Mouse (Mus musculus) midbrain, embryonic 15.5 days (tissue): ENCODE measurements around the gene Aifm3. TPM values are rescaled to one million over a fixed set of nuclear protein-coding genes. Genes with fewer than 3 reads are reported as not detected.
"Not testable (repeated sequence)": the region's sequence is repeated elsewhere in the genome, so short reads cannot be mapped to it uniquely, and the experiment has no call there.

Experiments
- ATAC-seq: fragments of 200-750 bp; cut with Nextera tagmentation; replicated peaks from 2 replicates; pipeline ENCODE4 v1.8.0; 2017; ENCODE audit warnings: moderate TSS enrichment
- H3K27ac ChIP-seq: fragments of 300-500 bp; sonication (generic); 2 replicates; pipeline ENCODE4 v1.5.1; 2015; ENCODE audit warnings: mild to moderate bottlenecking, inconsistent platforms
- H3K27me3 ChIP-seq: fragments of 300-500 bp; sonication (generic); replicated peaks from 2 replicates; pipeline ENCODE4 v1.6.1; 2015; ENCODE audit warnings: inconsistent platforms
- H3K36me3 ChIP-seq: fragments of 300-500 bp; sonication (generic); replicated peaks from 2 replicates; pipeline ENCODE4 v1.6.1; 2015; ENCODE audit warnings: inconsistent platforms
- H3K4me1 ChIP-seq: fragments of 300-500 bp; sonication (generic); 2 replicates; pipeline ENCODE4 v1.6.1; 2015; ENCODE audit warnings: inconsistent platforms
- H3K4me2 ChIP-seq: fragments of 300-500 bp; sonication (generic); 2 replicates; pipeline ENCODE4 v1.6.1; 2015; ENCODE audit warnings: inconsistent platforms, mild to moderate bottlenecking, moderate library complexity
- H3K4me3 ChIP-seq: fragments of 300-500 bp; sonication (generic); 2 replicates; pipeline ENCODE4 v1.5.1; 2015; ENCODE audit warnings: mild to moderate bottlenecking, inconsistent platforms
- H3K9ac ChIP-seq: fragments of 300-500 bp; sonication (generic); 2 replicates; pipeline ENCODE4 v1.6.1; 2015; ENCODE audit warnings: mild to moderate bottlenecking, inconsistent platforms
- H3K9me3 ChIP-seq: fragments of 300-500 bp; sonication (generic); 2 replicates; pipeline ENCODE4 v1.6.1; 2016; ENCODE audit warnings: inconsistent platforms
- WGBS: fragments of 180-500 bp; shearing (Covaris S2); methylation state at CpG from one replicate; pipeline ENCODE4 v1.1.7; 2015; ENCODE audit warnings: mixed read lengths; 5-methylcytosine and 5-hydroxymethylcytosine counted together
- polyA plus RNA-seq: library from polyadenylated mRNA; unstranded; fragments of >200 nt; fragmentation: Nextera tagmentation; extraction: Ambion mirVana; gene quantifications from 2 replicates; pipeline ENCODE4 v1.2.1, GENCODE M21; 2015

Gene Aifm3
- polyA plus RNA-seq, 1 experiment from 2014 or later = 16.8 TPM

DNA sequence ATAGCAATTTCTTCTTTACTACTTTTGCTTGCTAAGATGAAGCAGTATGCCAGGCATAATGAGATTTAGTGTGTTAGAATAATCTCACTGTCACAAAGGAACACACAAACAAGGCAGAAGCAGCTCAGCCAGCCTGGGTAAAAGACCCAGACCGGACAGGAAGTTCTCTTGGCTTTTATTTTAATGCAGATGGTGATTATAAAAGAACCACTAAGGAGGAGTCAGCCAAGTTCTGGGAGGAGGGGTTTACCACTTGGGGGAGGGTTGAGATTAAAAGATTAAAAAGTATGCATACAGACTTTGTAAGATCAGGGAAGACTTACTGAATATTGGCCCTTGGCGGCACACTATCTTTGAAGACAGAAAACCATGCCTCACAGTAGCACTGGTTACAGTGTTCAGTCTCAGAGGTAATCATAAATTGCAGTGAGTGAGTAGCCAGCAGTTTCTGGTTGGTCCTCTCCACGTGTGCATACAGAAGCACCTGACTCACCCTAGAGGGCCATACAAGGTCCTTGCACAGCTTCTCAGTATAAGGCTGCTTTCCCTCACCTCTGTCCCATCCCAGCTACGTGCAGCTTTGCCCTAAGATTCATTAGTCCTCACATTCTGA lies 11.0 kb upstream of the Aifm3 start:
- 73% methylated on average over 4 of the region's 4 CpGs for whole genome bisulfite sequencing
- H3K4me1 ChIP-seq = peaks cover 17% of the 10 kb centered on the region
- 0 out of 2 replicates have a peak overlapping the region, but pooled peaks have one; percentile 14 for H3K27ac ChIP-seq
- H3K36me3 ChIP-seq = no peaks in the 10 kb centered on the region
- no peak overlapping the region for H3K4me3 ChIP-seq
- H3K27me3 ChIP-seq = no peaks in the 10 kb centered on the region
- no peak overlapping the region for H3K9ac ChIP-seq
- no peaks in the 10 kb centered on the region for H3K9me3 ChIP-seq
- H3K4me2 ChIP-seq = no peak overlapping the region
- ATAC-seq = no peak

DNA sequence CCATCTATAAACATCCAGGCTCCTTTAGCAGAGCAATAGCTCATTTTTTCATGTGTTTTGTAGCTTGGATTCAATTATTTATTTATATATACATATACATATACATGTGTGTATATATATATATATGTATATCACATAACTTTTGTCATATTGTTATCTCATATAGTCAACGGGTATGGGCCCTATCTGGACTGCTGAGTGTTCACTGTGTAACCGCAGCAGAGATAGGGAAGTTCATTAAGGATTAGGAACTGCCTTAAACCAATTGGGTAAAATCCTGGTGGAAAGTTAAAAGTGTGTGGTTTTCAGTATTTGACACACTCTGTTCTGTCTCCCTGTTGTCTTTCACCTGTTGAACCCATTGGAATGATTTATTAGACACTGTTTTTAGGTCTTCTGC lies 7.9 kb upstream of the Aifm3 start:
- Histone ChIP-seq H3K4me1 (peaks cover 18% of the 10 kb centered on the region), H3K9ac (no peak overlapping the region), H3K36me3 (peaks cover 19% of the 10 kb centered on the region), H3K4me3 (no peak overlapping the region), H3K27ac (no peak overlapping the region), H3K27me3 (no peaks in the 10 kb centered on the region), H3K4me2 (no peak overlapping the region), H3K9me3 (no peaks in the 10 kb centered on the region)
- no peak for ATAC-seq
- WGBS = 96% methylated on average over 2 of the region's 2 CpGs

DNA sequence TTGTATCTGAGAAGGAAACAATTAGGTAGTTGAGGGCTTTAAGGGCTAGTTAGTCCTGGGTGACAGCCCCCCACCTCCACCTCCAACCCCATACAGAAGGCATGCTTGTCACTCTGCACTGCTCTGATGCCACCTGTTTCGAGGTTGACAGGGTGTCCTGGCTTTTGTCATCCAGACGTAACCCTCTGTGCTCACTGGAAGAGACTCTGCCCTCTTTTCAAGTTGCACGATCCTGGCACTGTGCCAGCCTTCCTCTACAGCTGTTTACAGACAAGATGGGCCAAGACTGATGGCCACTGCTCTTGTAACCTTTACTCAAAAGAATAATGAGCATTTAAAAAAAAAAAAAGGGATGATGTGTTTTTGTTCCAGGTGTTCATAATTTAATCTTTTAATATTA lies 2.9 kb upstream of the Aifm3 start:
- H3K27ac ChIP-seq = no peak overlapping the region
- H3K27me3 ChIP-seq = peaks cover 9% of the 10 kb centered on the region
- WGBS = 28% methylated on average over 3 of the region's 3 CpGs
- no peak overlapping the region for H3K4me2 ChIP-seq
- H3K4me1 ChIP-seq = peaks cover 14% of the 10 kb centered on the region
- no peak for ATAC-seq
- H3K9me3 ChIP-seq = no peaks in the 10 kb centered on the region
- H3K36me3 ChIP-seq = peaks cover 19% of the 10 kb centered on the region
- H3K4me3 ChIP-seq = no peak overlapping the region
- no peak overlapping the region for H3K9ac ChIP-seq

DNA sequence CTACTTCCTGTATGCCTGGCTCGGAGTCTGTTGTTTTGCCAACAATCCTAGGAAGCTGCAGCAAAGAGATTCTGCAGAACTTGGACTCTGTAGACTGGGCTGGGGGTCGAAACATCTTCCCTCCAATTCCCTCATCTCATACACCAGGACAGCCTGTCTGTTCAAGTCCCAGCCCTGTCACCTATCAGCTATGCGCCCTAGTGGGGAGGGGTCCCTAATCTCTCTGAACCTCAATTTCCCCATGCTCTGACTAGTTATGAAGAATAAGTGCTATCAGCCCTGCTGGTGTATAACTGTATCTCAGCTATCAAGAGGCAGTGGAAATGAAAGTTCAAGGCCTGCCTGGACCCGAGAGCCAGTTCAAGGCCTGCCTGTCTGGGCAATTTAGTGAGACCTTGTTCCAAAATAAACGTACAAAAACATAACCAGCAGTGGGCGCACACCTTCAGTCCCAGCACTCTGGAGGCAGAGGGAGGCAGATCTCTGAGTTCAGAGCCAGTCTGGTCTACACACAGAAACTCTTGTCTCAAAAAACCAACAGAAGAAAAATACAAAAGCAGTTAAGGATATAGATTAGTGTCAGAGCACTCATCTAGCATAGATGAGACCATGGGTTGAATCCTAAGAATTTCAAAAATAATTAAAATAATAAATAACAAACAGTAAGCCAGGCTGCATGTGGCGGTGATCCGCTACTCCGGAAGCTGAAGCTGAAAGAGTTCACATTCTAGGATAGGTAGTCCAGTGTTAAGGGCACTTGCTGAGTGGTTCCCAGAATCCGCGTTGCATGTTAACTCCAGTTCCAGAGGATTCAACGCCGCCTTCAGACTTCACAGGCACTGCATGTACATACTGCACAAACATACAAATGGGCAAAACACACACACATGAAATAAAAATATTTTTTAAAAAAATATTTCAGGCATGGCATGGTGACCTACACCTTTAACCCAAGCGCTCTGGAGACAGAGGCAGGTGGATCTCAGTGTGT lies 638 bp upstream of the Aifm3 start:
- WGBS = 46% methylated on average over 14 of the region's 14 CpGs
- peak overlapping the region; percentile 65 for H3K4me2 ChIP-seq
- peaks cover 14% of the 10 kb centered on the region for H3K4me1 ChIP-seq
- peak overlapping the region; percentile 37 for H3K4me3 ChIP-seq
- H3K27me3 ChIP-seq = peaks cover 9% of the 10 kb centered on the region
- H3K36me3 ChIP-seq = peaks cover 16% of the 10 kb centered on the region
- peak overlapping the region; percentile 37 for H3K9ac ChIP-seq
- 0 out of 2 replicates have a peak, but pooled peaks have one; percentile 15 for ATAC-seq
- H3K27ac ChIP-seq = no peak overlapping the region
- H3K9me3 ChIP-seq = no peaks in the 10 kb centered on the region

- peaks cover 14% of the 10 kb centered on the region for H3K4me1 ChIP-seq
- H3K36me3 ChIP-seq = no peaks in the 10 kb centered on the region
- H3K27ac ChIP-seq = no peak overlapping the region
- no peak for ATAC-seq
- H3K9ac ChIP-seq = no peak overlapping the region
- H3K27me3 ChIP-seq = peaks cover 9% of the 10 kb centered on the region
- H3K4me2 ChIP-seq = no peak overlapping the region
- H3K4me3 ChIP-seq = no peak overlapping the region
- H3K9me3 ChIP-seq = no peaks in the 10 kb centered on the region
- WGBS = 84% methylated on average over 5 of the region's 5 CpGs
These were observed 1.7 kb downstream of the Aifm3 start for GRCm38 (mm10) chr16:17491154-17491553.

- Histone ChIP-seq H3K27ac (no peak overlapping the region), H3K4me3 (no peak overlapping the region), H3K9me3 (no peaks in the 10 kb centered on the region), H3K9ac (no peak overlapping the region), H3K36me3 (no peaks in the 10 kb centered on the region), H3K27me3 (peaks cover 9% of the 10 kb centered on the region), H3K4me1 (peaks cover 17% of the 10 kb centered on the region), H3K4me2 (no peak overlapping the region)
- WGBS = 74% methylated on average over 5 of the region's 5 CpGs
- no peak for ATAC-seq
These were observed 2.6 kb downstream of the Aifm3 start for GRCm38 (mm10) chr16:17491896-17492561.

GRCm38 (mm10) chr16:17496499-17497305 lies 7.3 kb downstream of the Aifm3 start:
- H3K9ac ChIP-seq = no peak overlapping the region
- no peak overlapping the region for H3K4me2 ChIP-seq
- peaks cover 20% of the 10 kb centered on the region for H3K4me1 ChIP-seq
- no peaks in the 10 kb centered on the region for H3K27me3 ChIP-seq
- H3K9me3 ChIP-seq = no peaks in the 10 kb centered on the region
- ATAC-seq = peak; percentile 27; the same call in 1 of the 2 replicates
- WGBS = 67% methylated on average over 2 of the region's 2 CpGs
- peak overlapping the region; percentile 49 for H3K27ac ChIP-seq
- no peak overlapping the region for H3K4me3 ChIP-seq
- no peaks in the 10 kb centered on the region for H3K36me3 ChIP-seq

DNA sequence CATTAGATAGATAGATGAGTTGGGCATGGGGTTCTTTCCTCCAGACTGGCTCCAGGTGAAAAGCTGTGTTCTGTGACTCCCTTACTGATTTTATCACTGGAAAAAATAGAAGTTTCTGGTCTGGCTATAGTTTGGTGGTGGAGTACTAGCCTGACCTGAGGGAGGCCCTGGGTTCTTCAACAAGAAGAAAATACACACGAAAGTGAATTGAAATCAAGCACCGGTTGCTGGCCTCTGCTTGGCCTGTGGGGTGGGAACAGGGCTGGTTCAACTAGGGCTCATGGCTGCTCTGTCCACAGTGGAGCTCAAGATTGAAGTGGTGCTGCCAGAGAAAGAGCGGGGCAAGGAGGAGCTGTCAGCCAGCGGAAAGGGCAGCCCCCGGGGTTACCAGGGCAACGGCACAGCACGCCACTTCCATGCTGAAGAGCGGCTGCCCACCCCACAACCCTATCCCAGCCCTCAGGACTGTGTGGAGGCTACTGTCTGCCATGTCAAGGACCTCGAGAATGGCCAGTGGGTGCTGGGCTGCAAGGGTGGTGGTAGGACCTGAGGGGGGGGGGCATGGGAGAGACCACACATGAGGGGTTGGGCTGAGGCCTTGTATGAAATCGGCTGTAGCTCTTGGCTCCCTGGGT lies 10.0 kb downstream of the Aifm3 start:
- 9% methylated on average over 10 of the region's 10 CpGs for WGBS
- ATAC-seq = peak; percentile 86
- Histone ChIP-seq H3K4me3 (no peak overlapping the region), H3K4me1 (peaks cover 20% of the 10 kb centered on the region), H3K9ac (no peak overlapping the region), H3K27ac (no peak overlapping the region), H3K4me2 (peak overlapping the region; percentile 21; the same call in 1 of the 2 replicates), H3K9me3 (no peaks in the 10 kb centered on the region), H3K36me3 (no peaks in the 10 kb centered on the region), H3K27me3 (no peaks in the 10 kb centered on the region)

DNA sequence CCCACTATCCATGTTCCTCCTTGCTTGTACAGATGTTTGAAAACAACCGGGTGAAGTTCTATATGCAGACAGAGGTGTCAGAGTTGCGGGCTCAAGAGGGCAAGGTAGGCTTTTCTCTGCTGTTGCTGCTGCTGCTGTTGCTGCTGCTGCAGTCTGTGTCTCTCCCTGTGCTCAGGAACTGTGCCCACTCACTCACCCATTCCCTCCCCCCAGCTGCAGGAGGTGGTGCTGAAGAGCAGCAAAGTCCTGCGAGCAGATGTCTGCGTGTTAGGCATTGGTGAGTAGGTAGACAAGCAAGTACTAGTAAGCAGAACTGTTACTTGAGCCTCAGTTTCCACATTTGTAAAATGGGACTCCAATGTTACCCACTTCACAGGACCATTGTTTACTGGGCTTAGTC lies 13.3 kb downstream of the Aifm3 start:
- 83% methylated on average over 4 of the region's 4 CpGs for WGBS
- Histone ChIP-seq H3K9me3 (no peaks in the 10 kb centered on the region), H3K27ac (no peak overlapping the region), H3K4me1 (peaks cover 14% of the 10 kb centered on the region), H3K27me3 (no peaks in the 10 kb centered on the region), H3K4me3 (no peak overlapping the region), H3K4me2 (no peak overlapping the region), H3K9ac (no peak overlapping the region), H3K36me3 (no peaks in the 10 kb centered on the region)
- no peak for ATAC-seq

GRCm38 (mm10) chr16:17507018-17507552 lies 17.7 kb downstream of the Aifm3 start:
- WGBS = 89% methylated on average over 5 of the region's 5 CpGs
- Histone ChIP-seq H3K9me3 (no peaks in the 10 kb centered on the region), H3K36me3 (peaks cover 2% of the 10 kb centered on the region), H3K27me3 (no peaks in the 10 kb centered on the region), H3K4me1 (peaks cover 20% of the 10 kb centered on the region), H3K4me3 (no peak overlapping the region), H3K4me2 (no peak overlapping the region), H3K9ac (no peak overlapping the region), H3K27ac (no peak overlapping the region)
- ATAC-seq = no peak

DNA sequence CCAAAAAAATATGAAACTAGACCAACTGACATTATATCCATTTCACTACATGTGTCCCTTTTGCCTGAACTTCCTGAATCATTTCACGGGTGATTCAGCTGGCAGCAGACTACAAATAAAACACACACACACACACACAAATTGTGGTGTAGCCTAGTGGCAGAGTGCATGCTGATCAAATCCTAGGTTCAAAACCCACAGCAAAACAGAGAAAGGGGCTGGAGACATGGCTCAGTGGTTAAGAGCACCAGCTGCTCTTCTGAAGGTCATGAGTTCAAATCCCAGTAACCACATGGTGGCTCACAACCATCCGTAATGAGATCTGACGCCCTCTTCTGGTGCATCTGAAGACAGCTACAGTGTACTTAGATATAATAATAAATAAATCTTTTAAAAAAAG lies 18.6 kb downstream of the Aifm3 start:
- not testable (repeated sequence) for ATAC-seq
- 28% methylated on average over 3 of the region's 3 CpGs for WGBS

More for the DNA sequence above, 18.6 kb downstream of the Aifm3 start:
- peak overlapping the region; percentile 87 for H3K9ac ChIP-seq
- peaks cover 12% of the 10 kb centered on the region for H3K36me3 ChIP-seq
- peak overlapping the region; percentile 73 for H3K4me2 ChIP-seq
- not testable (repeated sequence) for H3K27me3 ChIP-seq, H3K9me3 ChIP-seq
- peaks cover 20% of the 10 kb centered on the region for H3K4me1 ChIP-seq
- H3K27ac ChIP-seq = peak overlapping the region; percentile 97
- peak overlapping the region; percentile 86 for H3K4me3 ChIP-seq
